Mouse (Mus musculus) inflammation-experienced regulatory T-cells, adult 6 months (primary cell): ENCODE measurements around the gene Hdac9. TPM values are rescaled to one million over a fixed set of nuclear protein-coding genes. Genes with fewer than 3 reads are reported as not detected.
A peak's percentile ranks its signal among the peaks of the same experiment; 100 is the strongest.

Experiments
- ATAC-seq: one replicate; pipeline ENCODE4 v1.8.0; 2017
- polyA plus RNA-seq, 3 experiments: library from polyadenylated mRNA; unstranded; fragments of 100-300 nt; shearing (Covaris generic); gene quantifications; one replicate each; pipeline ENCODE4 v1.2.1; 2017

The Hdac9 gene
- 1 to 10 TPM in 2 of 3 experiments, under 1 TPM in 1; 0.36 to 1.3 (median 1.1) TPM for polyA plus RNA-seq

- no peak for ATAC-seq
Observed at GRCm38 (mm10) chr12:34916995-34917394, at the start of gene Hdac9. Hdac9 (minus strand) TSS chr12:34917095.

GRCm38 (mm10) chr12:34949066-34949706, 32.3 kb upstream of the Hdac9 start:
- peak; percentile 72 for ATAC-seq

- no peak for ATAC-seq
Observed at GRCm38 (mm10) chr12:34937918-34938317, 21.0 kb upstream of the Hdac9 start.

- no peak for ATAC-seq
Observed at GRCm38 (mm10) chr12:34908008-34908407, 8.9 kb downstream of the Hdac9 start.

GRCm38 (mm10) chr12:34907506-34907850, 9.4 kb downstream of the Hdac9 start:
- ATAC-seq = no peak

GRCm38 (mm10) chr12:34906704-34907505, 10.0 kb downstream of the Hdac9 start:
- ATAC-seq = peak; percentile 48

- no peak for ATAC-seq
Observed at GRCm38 (mm10) chr12:34906376-34906703, 10.6 kb downstream of the Hdac9 start.

- no peak for ATAC-seq
Observed at GRCm38 (mm10) chr12:34900241-34900640, 16.7 kb downstream of the Hdac9 start.

GRCm38 (mm10) chr12:34894867-34895266, 22.0 kb downstream of the Hdac9 start:
- no peak for ATAC-seq

- no peak for ATAC-seq
Observed at GRCm38 (mm10) chr12:34888694-34889093, 28.2 kb downstream of the Hdac9 start.

- ATAC-seq = no peak
Observed at GRCm38 (mm10) chr12:34874926-34875325, 42.0 kb downstream of the Hdac9 start.

GRCm38 (mm10) chr12:34871028-34871427, 45.9 kb downstream of the Hdac9 start:
- no peak for ATAC-seq

- ATAC-seq = no peak
Observed at GRCm38 (mm10) chr12:34841196-34841595, 75.7 kb downstream of the Hdac9 start.

- ATAC-seq = no peak
Observed at GRCm38 (mm10) chr12:34837318-34837717, 79.6 kb downstream of the Hdac9 start.

GRCm38 (mm10) chr12:34836864-34837263, 80.0 kb downstream of the Hdac9 start:
- no peak for ATAC-seq

- ATAC-seq = no peak
Observed at GRCm38 (mm10) chr12:34836085-34836484, 80.8 kb downstream of the Hdac9 start.

GRCm38 (mm10) chr12:34835493-34835892, 81.4 kb downstream of the Hdac9 start:
- no peak for ATAC-seq

- ATAC-seq = no peak
Observed at GRCm38 (mm10) chr12:34828684-34829083, 88.2 kb downstream of the Hdac9 start.

GRCm38 (mm10) chr12:34826931-34827330, 90.0 kb downstream of the Hdac9 start:
- no peak for ATAC-seq

GRCm38 (mm10) chr12:34820229-34820628, 96.7 kb downstream of the Hdac9 start:
- ATAC-seq = peak; percentile 21

- peak; percentile 62 for ATAC-seq
Observed at GRCm38 (mm10) chr12:34811673-34812613, 105.0 kb downstream of the Hdac9 start.

- ATAC-seq = no peak
Observed at GRCm38 (mm10) chr12:34810221-34810620, 106.7 kb downstream of the Hdac9 start.

GRCm38 (mm10) chr12:34808180-34808579, 108.7 kb downstream of the Hdac9 start:
- no peak for ATAC-seq
